Mouse (Mus musculus) liver, adult 2 months (tissue): ENCODE results near the gene Ptprq. TPM values are rescaled to one million over a fixed set of nuclear protein-coding genes. Genes with fewer than 3 reads are reported as not detected.

Experiments
- DNase-seq: peaks from one replicate; pipeline ENCODE4 v3.0.0-alpha.2; 2011; ENCODE audit warnings: low read depth, low spot score; ENCODE audit errors: extremely low read depth
- H3K27ac ChIP-seq: fragments of 200-500 bp; replicated peaks from 2 replicates; pipeline ENCODE4 v1.5.1; 2012; ENCODE audit warnings: low read depth, mild to moderate bottlenecking, control low read depth, inconsistent platforms, low read length; ENCODE audit not compliant: insufficient read depth
- H3K27me3 ChIP-seq: fragments of 200-500 bp; 2 replicates; pipeline ENCODE4 v1.6.1; 2012; ENCODE audit warnings: mild to moderate bottlenecking, moderate library complexity, low read length, inconsistent platforms; ENCODE audit not compliant: control insufficient read depth, insufficient read depth
- H3K36me3 ChIP-seq: fragments of 200-500 bp; 2 replicates; pipeline ENCODE4 v1.6.1; 2012; ENCODE audit warnings: low read length, inconsistent platforms; ENCODE audit not compliant: control insufficient read depth, insufficient read depth
- H3K4me1 ChIP-seq: fragments of 200-500 bp; 2 replicates; pipeline ENCODE4 v1.6.1; 2011; ENCODE audit warnings: low read length; ENCODE audit not compliant: control insufficient read depth, insufficient read depth
- H3K4me3 ChIP-seq: fragments of 200-500 bp; 2 replicates; pipeline ENCODE4 v1.5.1; 2011; ENCODE audit warnings: low read depth, mild to moderate bottlenecking, control low read depth, low read length, moderate library complexity; ENCODE audit not compliant: insufficient read depth
- H3K79me2 ChIP-seq: fragments of 200-500 bp; 2 replicates; pipeline ENCODE4 v1.6.1; 2012; ENCODE audit warnings: inconsistent platforms, mild to moderate bottlenecking, low read length, moderate library complexity; ENCODE audit not compliant: control insufficient read depth, insufficient read depth
- H3K9ac ChIP-seq: fragments of 200-500 bp; 2 replicates; pipeline ENCODE4 v1.6.1; 2012; ENCODE audit warnings: low read depth, mild to moderate bottlenecking, control low read depth, inconsistent platforms, low read length
- CTCF ChIP-seq: fragments of 200-500 bp; IDR thresholded peaks from 2 replicates; pipeline ENCODE4 v1.5.1; 2011; ENCODE audit warnings: low read depth, low read length, control low read depth
- POLR2A ChIP-seq: fragments of 200-500 bp; IDR thresholded peaks from 2 replicates; pipeline ENCODE4 v1.6.1; 2011; ENCODE audit warnings: low read length, control low read depth; ENCODE audit not compliant: insufficient read depth; ENCODE audit errors: extremely low read depth
- WGBS: fragments of 180-500 bp; shearing (Covaris S2); methylation state at CpG from one replicate; pipeline ENCODE4 v1.1.7; 2018; 5-methylcytosine and 5-hydroxymethylcytosine counted together
- polyA plus RNA-seq: library from polyadenylated mRNA; depleted of rRNA; stranded (reverse); fragments of >200 nt; gene quantifications from 2 replicates; pipeline ENCODE4 v1.2.3, GENCODE M21; 2012
- total RNA-seq: library from RNA; depleted of rRNA; stranded (reverse); fragments of >200 nt; gene quantifications from 2 replicates; pipeline ENCODE4 v1.2.3, GENCODE M21; 2014

The Ptprq gene
- total and polyA plus RNA-seq, 2 experiments = under 0.01 TPM; not detected in 1

GRCm38 (mm10) chr10:107626648-107627047 is 93.2 kb downstream of the Ptprq start:
- H3K36me3 ChIP-seq = no peaks in the 10 kb centered on the region
- TF ChIP-seq POLR2A (no peak), CTCF (no peak)
- H3K4me3 ChIP-seq = no peak overlapping the region
- no peaks in the 10 kb centered on the region for H3K4me1 ChIP-seq
- H3K27me3 ChIP-seq = no peaks in the 10 kb centered on the region
- H3K27ac ChIP-seq = no peak overlapping the region
- 79% methylated on average over 1 of the region's 1 CpGs for WGBS
- no peak for DNase-seq
- H3K9ac ChIP-seq = no peak overlapping the region
- no peaks in the 10 kb centered on the region for H3K79me2 ChIP-seq

DNA sequence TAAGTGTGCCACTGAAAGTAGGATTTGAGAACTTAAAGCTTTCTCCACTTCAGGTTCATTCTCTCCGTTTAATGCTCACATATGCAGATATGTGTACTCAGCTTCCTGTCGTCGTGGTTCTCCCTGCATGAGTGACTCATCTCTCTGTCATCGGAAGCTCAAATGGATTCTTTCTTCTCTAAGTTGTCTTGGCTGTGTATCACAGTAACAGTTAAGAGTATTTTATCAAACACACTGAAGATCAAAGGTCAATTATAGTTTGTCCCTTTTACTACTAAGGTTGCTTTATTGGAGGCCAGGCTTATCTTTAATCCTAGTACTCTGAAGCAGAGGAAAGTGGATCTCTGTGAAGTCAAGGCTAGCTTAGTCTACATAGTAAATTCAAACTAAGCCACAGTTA is 95.6 kb downstream of the Ptprq start:
- Histone ChIP-seq H3K9ac (no peak overlapping the region), H3K4me3 (no peak overlapping the region), H3K36me3 (no peaks in the 10 kb centered on the region), H3K4me1 (no peaks in the 10 kb centered on the region), H3K27me3 (no peaks in the 10 kb centered on the region), H3K79me2 (no peaks in the 10 kb centered on the region), H3K27ac (no peak overlapping the region)
- DNase-seq = no peak
- 74% methylated on average over 4 of the region's 4 CpGs for WGBS
- TF ChIP-seq POLR2A = no peak

DNA sequence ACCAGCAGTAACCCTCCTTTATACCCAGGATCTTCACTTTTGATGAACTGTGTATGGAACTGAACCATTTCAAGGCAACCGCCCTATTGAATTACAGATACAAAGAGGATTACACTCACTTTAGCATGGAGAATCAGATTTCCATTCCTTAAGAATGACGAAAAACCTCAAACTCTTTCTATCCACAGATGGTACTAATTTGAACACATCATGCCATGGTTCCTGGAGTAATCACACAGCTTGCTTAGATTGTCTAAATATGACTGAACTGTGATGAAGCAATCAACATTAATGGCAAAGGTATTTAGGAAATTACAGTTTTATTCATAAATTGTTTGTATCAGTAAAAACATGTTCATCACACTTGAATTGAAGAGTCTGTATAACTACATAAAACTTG is 104.4 kb downstream of the Ptprq start:
- 86% methylated on average over 2 of the region's 2 CpGs for WGBS
- Histone ChIP-seq H3K79me2 (no peaks in the 10 kb centered on the region), H3K27ac (no peak overlapping the region), H3K9ac (no peak overlapping the region), H3K36me3 (no peaks in the 10 kb centered on the region), H3K4me3 (no peak overlapping the region), H3K27me3 (no peaks in the 10 kb centered on the region), H3K4me1 (no peaks in the 10 kb centered on the region)
- TF ChIP-seq CTCF (no peak), POLR2A (no peak)
- no peak for DNase-seq

DNA sequence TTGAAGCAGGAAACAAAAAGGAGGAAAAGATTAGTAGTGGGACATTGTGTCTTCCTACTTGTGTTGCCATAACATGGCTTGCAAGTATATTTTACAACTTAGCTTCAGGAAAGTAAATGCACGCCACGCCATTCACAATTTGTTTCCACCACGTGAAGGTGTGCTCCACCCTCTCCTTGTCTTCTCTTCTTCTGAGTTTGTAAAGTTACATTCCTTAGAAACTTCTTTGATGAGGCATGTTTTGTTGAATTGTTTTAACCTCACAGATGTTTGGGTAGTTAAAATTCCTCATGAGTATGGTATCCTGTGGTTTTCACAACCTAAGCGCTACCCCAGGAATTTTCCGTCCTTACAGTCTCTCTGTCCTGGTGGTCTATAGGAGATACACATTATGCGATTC is 118.5 kb downstream of the Ptprq start:
- Histone ChIP-seq H3K27ac (no peak overlapping the region), H3K4me3 (no peak overlapping the region), H3K27me3 (no peaks in the 10 kb centered on the region), H3K4me1 (no peaks in the 10 kb centered on the region), H3K9ac (no peak overlapping the region), H3K36me3 (no peaks in the 10 kb centered on the region), H3K79me2 (no peaks in the 10 kb centered on the region)
- DNase-seq = no peak
- no peak for TF ChIP-seq POLR2A
- TF ChIP-seq CTCF = no peak
- WGBS = 89% methylated on average over 6 of the region's 6 CpGs

- 78% methylated on average over 5 of the region's 5 CpGs for WGBS
- H3K79me2 ChIP-seq = no peaks in the 10 kb centered on the region
- no peaks in the 10 kb centered on the region for H3K27me3 ChIP-seq
- no peak overlapping the region for H3K9ac ChIP-seq
- no peak for DNase-seq
- no peak overlapping the region for H3K4me3 ChIP-seq
- H3K36me3 ChIP-seq = no peaks in the 10 kb centered on the region
- no peak overlapping the region for H3K27ac ChIP-seq
- no peaks in the 10 kb centered on the region for H3K4me1 ChIP-seq
- TF ChIP-seq CTCF = no peak
- TF ChIP-seq POLR2A = no peak
These were observed 136.5 kb downstream of the Ptprq start for GRCm38 (mm10) chr10:107583360-107583759.

GRCm38 (mm10) chr10:107569044-107569443 is 150.8 kb downstream of the Ptprq start:
- no peak overlapping the region for H3K9ac ChIP-seq
- H3K27ac ChIP-seq = no peak overlapping the region
- no peaks in the 10 kb centered on the region for H3K79me2 ChIP-seq
- no peaks in the 10 kb centered on the region for H3K4me1 ChIP-seq
- no peaks in the 10 kb centered on the region for H3K36me3 ChIP-seq
- no peak for TF ChIP-seq POLR2A
- no peak for TF ChIP-seq CTCF
- H3K27me3 ChIP-seq = no peaks in the 10 kb centered on the region
- no peak for DNase-seq
- WGBS = 58% methylated on average over 3 of the region's 3 CpGs
- H3K4me3 ChIP-seq = no peak overlapping the region
